Mouse (Mus musculus) Muller cell, postnatal 12 days (primary cell): Measurements from ENCODE around the gene Foxl2.

Experiments used
- DNase-seq: peaks from one replicate; pipeline ENCODE4 v3.0.0-alpha.2; 2015; ENCODE audit errors: inconsistent ontology term

The Foxl2 gene

GRCm38 (mm10) chr9:98955103-98955715, at the start of gene Foxl2:
Gene Foxl2, plus strand, starts transcription at chr9:98955288.
- no peak for DNase-seq

GRCm38 (mm10) chr9:98920629-98921523, 34.2 kb upstream of the Foxl2 start:
- no peak for DNase-seq

- no peak for DNase-seq
Observed at GRCm38 (mm10) chr9:98923119-98923518, 32.0 kb upstream of the Foxl2 start.

- DNase-seq = no peak
Observed at GRCm38 (mm10) chr9:98924183-98924582, 30.9 kb upstream of the Foxl2 start.

- DNase-seq = no peak
Observed at GRCm38 (mm10) chr9:98929496-98929895, 25.6 kb upstream of the Foxl2 start.

- DNase-seq = no peak
Observed at GRCm38 (mm10) chr9:98932931-98933330, 22.2 kb upstream of the Foxl2 start.

- DNase-seq = no peak
Observed at GRCm38 (mm10) chr9:98935190-98935909, 19.7 kb upstream of the Foxl2 start.

GRCm38 (mm10) chr9:98939290-98939689, 15.8 kb upstream of the Foxl2 start:
- no peak for DNase-seq

GRCm38 (mm10) chr9:98952171-98953050, 2.7 kb upstream of the Foxl2 start:
- peak; percentile 23 for DNase-seq

- DNase-seq = no peak
Observed at GRCm38 (mm10) chr9:98953291-98953690, 1.8 kb upstream of the Foxl2 start.

- DNase-seq = no peak
Observed at GRCm38 (mm10) chr9:98953830-98954229, 1.3 kb upstream of the Foxl2 start.

- peak; percentile 47 for DNase-seq
Observed at GRCm38 (mm10) chr9:98954391-98955102, 541 bp upstream of the Foxl2 start.

GRCm38 (mm10) chr9:98955716-98956224, 682 bp downstream of the Foxl2 start:
- DNase-seq = no peak

- no peak for DNase-seq
Observed at GRCm38 (mm10) chr9:98956591-98957381, 1.7 kb downstream of the Foxl2 start.

- peak; percentile 67 for DNase-seq
Observed at GRCm38 (mm10) chr9:98957751-98958351, 2.8 kb downstream of the Foxl2 start.

- DNase-seq = no peak
Observed at GRCm38 (mm10) chr9:98958628-98959027, 3.5 kb downstream of the Foxl2 start.

GRCm38 (mm10) chr9:98959851-98960250, 4.8 kb downstream of the Foxl2 start:
- DNase-seq = no peak

- DNase-seq = no peak
Observed at GRCm38 (mm10) chr9:98960348-98960747, 5.3 kb downstream of the Foxl2 start.
